Mouse (Mus musculus) testis, adult 2 months (tissue): Measurements from ENCODE around the gene Cryga.

Source experiments
- CTCF ChIP-seq: fragments of 200-500 bp; IDR thresholded peaks from 2 replicates; pipeline ENCODE4 v1.5.1; 2012; ENCODE audit warnings: low read depth, mild to moderate bottlenecking, inconsistent platforms, low read length, moderate library complexity; ENCODE audit not compliant: control insufficient read depth, insufficient read depth, insufficient replicate concordance
- POLR2A ChIP-seq: fragments of 200-500 bp; IDR thresholded peaks from 2 replicates; pipeline ENCODE4 v1.6.1; 2012; ENCODE audit warnings: low read depth, mild to moderate bottlenecking, inconsistent platforms, low read length, moderate library complexity; ENCODE audit not compliant: control insufficient read depth

DNA sequence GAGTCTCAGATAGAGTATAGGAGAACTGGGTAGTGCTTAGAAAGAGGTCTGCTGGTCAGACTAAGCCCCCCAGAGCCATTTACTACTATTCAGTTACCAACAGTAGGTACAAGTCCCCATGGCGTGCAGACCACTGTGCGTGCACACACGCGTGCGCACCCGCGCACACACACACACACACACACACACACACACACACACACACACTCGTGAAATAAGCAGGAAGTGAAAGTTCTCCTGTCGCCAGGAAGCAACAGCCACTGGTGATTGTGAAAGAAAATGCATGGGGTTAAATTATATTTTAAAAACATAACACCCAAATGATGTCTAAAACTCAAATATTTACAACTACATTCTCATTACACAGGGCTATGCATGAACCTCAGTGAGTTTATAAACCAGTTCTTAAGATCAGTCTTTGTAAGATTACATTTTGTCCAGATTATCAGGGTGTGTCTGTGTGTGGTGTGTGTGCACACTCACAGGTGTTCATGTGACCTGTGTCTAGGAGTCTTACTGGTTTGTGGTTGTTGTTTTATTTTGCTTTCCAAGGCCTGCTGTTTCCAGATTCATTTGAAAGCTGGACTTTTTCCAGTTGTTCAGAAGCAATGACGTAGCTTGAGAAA is 4.6 kb upstream of the Cryga start:
- TF ChIP-seq CTCF (no peak), POLR2A (no peak)
